ENCODE assay signal across 27 mouse cellular contexts in the genomic region with DNA sequence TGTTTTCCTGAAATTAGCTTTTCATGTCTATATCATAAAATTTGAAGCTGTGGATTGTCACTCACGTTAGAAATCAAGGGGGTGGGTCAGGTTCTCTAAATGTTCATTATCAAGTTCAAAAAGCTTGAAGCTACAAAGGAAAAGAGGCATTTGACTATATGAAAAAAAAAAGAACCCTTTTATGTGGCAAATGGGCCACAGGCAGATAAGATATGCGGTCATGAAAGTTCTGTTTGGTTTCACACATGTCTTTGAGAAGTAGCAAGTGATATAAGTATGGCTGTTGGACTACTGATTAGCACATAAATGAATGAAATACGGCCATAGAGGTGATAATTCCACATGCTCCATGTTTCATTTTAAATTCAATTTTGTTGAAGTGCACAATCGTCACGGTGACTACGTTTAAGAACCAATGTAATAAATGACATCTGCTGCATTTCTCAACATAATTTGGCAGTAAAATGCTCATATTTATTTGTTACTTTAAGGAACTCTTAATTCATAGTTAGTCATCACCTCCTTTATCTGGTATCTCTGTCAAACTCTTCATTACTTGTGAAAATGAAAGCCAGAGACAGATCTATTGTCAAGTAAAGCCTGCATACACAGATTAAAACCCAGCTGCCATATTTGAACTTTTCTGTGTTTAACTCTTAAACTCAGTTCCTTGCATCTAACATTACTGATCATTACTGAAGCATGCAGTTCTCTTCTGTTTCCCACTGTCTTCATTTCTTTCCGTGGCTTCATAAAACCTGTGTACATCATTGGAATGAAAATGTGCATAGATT. TPM values are rescaled to one million over a fixed set of nuclear protein-coding genes. Genes with fewer than 3 reads are reported as not detected.
A peak's percentile ranks its signal among the peaks of the same experiment; 100 is the strongest.
DNase-seq lines count a peak whose midpoint lies in the region; ATAC-seq and TF ChIP-seq lines count a peak whose summit lies in the region.
"Had no signal": no experiment of that assay in that cellular context is flagged by ENCODE, and none has a peak within 500 bp of the region (broad histone marks: within the 10 kb centered on the region; RNA-seq: fewer than 3 reads in every experiment).

No protein-coding gene starts in this region.

- peak; percentile 76 for TF ChIP-seq EP300 in liver, embryonic 14.5 days (IDR thresholded peaks at IDR 0.05; ENCODE audit: low read depth)

- no peak overlapping the region for H3K9ac ChIP-seq in liver, embryonic 14.5 days (replicated peaks)
- H3K9ac ChIP-seq: embryonic facial prominence, embryonic 13.5 days; forebrain, embryonic 13.5 days; forebrain, postnatal 0 days; heart, embryonic 15.5 days; hindbrain, embryonic 13.5 days had no signal

- H3K4me1 ChIP-seq in liver, embryonic 14.5 days (replicated peaks; ENCODE audit: control insufficient read depth in 2 of 2, insufficient read depth in 2 of 2, low read length in 1 of 2), result peaks cover 11 to 15% of the 10 kb centered on the region in 2 experiments
- H3K4me1 ChIP-seq: embryonic facial prominence, embryonic 13.5 days; forebrain, embryonic 13.5 days; heart, embryonic 15.5 days; hindbrain, embryonic 13.5 days had no signal

- no peaks in the 10 kb centered on the region for H3K9me3 ChIP-seq in liver, embryonic 14.5 days (ENCODE audit: control insufficient read depth, low read length)
- H3K9me3 ChIP-seq: embryonic facial prominence, embryonic 13.5 days; forebrain, embryonic 13.5 days; heart, embryonic 15.5 days; hindbrain, embryonic 13.5 days had no signal

- 33% methylated on average over 7 of the region's 7 CpGs for WGBS in liver, embryonic 14.5 days (ENCODE audit: insufficient replicate concordance)

- H3K27ac ChIP-seq in liver, embryonic 14.5 days, result peak overlapping the region; percentile 37
- H3K27ac ChIP-seq: embryonic facial prominence, embryonic 13.5 days; forebrain, embryonic 13.5 days; gastrocnemius, adult 2 months; heart, adult 2 months; heart, embryonic 15.5 days; hindbrain, embryonic 13.5 days; hindbrain, postnatal 0 days had no signal

- peak; percentile 85 for ATAC-seq in common myeloid progenitor, adult 5-6 weeks (replicated peaks; ENCODE audit: low read depth, poor library complexity, severe bottlenecking)
- peak; percentile 83 for ATAC-seq in liver, embryonic 14.5 days (ENCODE audit: insufficient read depth)
- peak; percentile 89 for ATAC-seq in megakaryocyte progenitor cell, adult 5-6 weeks (replicated peaks; ENCODE audit: poor library complexity)
- ATAC-seq: forebrain, embryonic 13.5 days; hindbrain, postnatal 0 days had no signal

- no peaks in the 10 kb centered on the region for H3K36me3 ChIP-seq in liver, embryonic 14.5 days (replicated peaks; ENCODE audit: control insufficient read depth, insufficient read depth, low read depth)
- H3K36me3 ChIP-seq: embryonic facial prominence, embryonic 13.5 days; heart, embryonic 15.5 days; hindbrain, embryonic 13.5 days had no signal

- H3K4me3 ChIP-seq in liver, embryonic 14.5 days (ENCODE audit: insufficient read depth in 1 of 2, low read depth in 2 of 2, low read length in 2 of 2), result no peak overlapping the region
- H3K4me3 ChIP-seq: embryonic facial prominence, embryonic 13.5 days; forebrain, embryonic 13.5 days; gastrocnemius, adult 2 months; heart, adult 2 months; heart, embryonic 15.5 days; hindbrain, embryonic 13.5 days had no signal

- peak overlapping the region; percentile 32 for H3K4me2 ChIP-seq in liver, embryonic 14.5 days (ENCODE audit: low read depth)
- H3K4me2 ChIP-seq: embryonic facial prominence, embryonic 13.5 days; forebrain, embryonic 13.5 days; heart, embryonic 11.5 days; heart, embryonic 15.5 days; hindbrain, embryonic 13.5 days had no signal

- no peaks in the 10 kb centered on the region for H3K27me3 ChIP-seq in liver, embryonic 14.5 days (ENCODE audit: control insufficient read depth, insufficient read depth, low read length)
- H3K27me3 ChIP-seq: embryonic facial prominence, embryonic 13.5 days; forebrain, embryonic 13.5 days; heart, embryonic 15.5 days; hindbrain, embryonic 13.5 days had no signal

- peak; percentile 1 for DNase-seq in heart, adult 11 months
- no peak for DNase-seq in heart, adult 18-20 months
- DNase-seq in liver, embryonic 14.5 days (ENCODE audit: low read depth in 3 of 3, low spot score in 3 of 3), result peak in 2 of 3 experiments; percentile 29 to 49
- DNase-seq in gastrocnemius, adult 18-20 months (ENCODE audit: low spot score), result no peak
- DNase-seq in lung, postnatal 4 days, result no peak
- no peak for DNase-seq in cerebellum, adult 9-11 months
- DNase-seq: adrenal gland, postnatal 14 days; B cell, adult 2 months; cerebellum, adult 18-20 months; cerebellum, postnatal 10 days; forebrain, postnatal 0 days; gastrocnemius, adult 2 months; gastrocnemius, postnatal 36 days; heart, adult 2 months; heart, postnatal 14 days had no signal

- TF ChIP-seq CTCF in liver, embryonic 14.5 days (IDR thresholded peaks at IDR 0.05; ENCODE audit: low read depth), result no peak

RNA-seq across cellular contexts. Expression of a gene that starts 18.1 kb away (rescaled TPM):
- total RNA-seq in heart, adult 18-20 months (2021), result 1 to 10 TPM; 2.5 to 4.4 TPM
- total RNA-seq in common myeloid progenitor, adult 5-6 weeks (2017), result 0.34 and 4.9 TPM in 2 replicates
- polyA plus RNA-seq in liver, embryonic 14.5 days (2012; rRNA removed), result 3.6 and 3.7 TPM in 2 replicates
- polyA plus RNA-seq in liver, embryonic 14.5 days (2014; fragmentation: Nextera tagmentation; extraction: Ambion mirVana), result 2.7 and 3.4 TPM in 2 replicates
- 0.44 and 3.3 TPM in 2 replicates for total RNA-seq in megakaryocyte progenitor cell, adult 5-6 weeks (2015)
- 1.7 and 2.7 TPM in 2 replicates for total RNA-seq in megakaryocyte progenitor cell, adult 5-6 weeks (2017)
- 1 to 10 TPM; 3.1 to 3.3 TPM for total RNA-seq in gastrocnemius, adult 18-20 months (2021)

RNA-seq across cellular contexts. Expression of a gene that starts 47.4 kb away (rescaled TPM):
- total RNA-seq in heart, adult 18-20 months (2021), result not detected
- total RNA-seq in common myeloid progenitor, adult 5-6 weeks (2017), result not detected in 2 replicates
- not detected in 2 replicates for polyA plus RNA-seq in liver, embryonic 14.5 days (2012; rRNA removed)
- not detected in 2 replicates for polyA plus RNA-seq in liver, embryonic 14.5 days (2014; fragmentation: Nextera tagmentation; extraction: Ambion mirVana)
- not detected in 2 replicates for total RNA-seq in megakaryocyte progenitor cell, adult 5-6 weeks (2015)
- total RNA-seq in megakaryocyte progenitor cell, adult 5-6 weeks (2017), result not detected in 2 replicates
- total RNA-seq in gastrocnemius, adult 18-20 months (2021), result under 1 TPM; 0.62 to 0.71 TPM
- total RNA-seq: adrenal gland, adult 18-20 months; adrenal gland, postnatal 14 days; forebrain, postnatal 0 days; gastrocnemius, postnatal 36 days; heart, adult 2 months; heart, postnatal 14 days; hematopoietic stem cell, adult 5-6 weeks; hindbrain, postnatal 0 days had no signal
- polyA plus RNA-seq: cortical plate, adult 2 months; embryonic facial prominence, embryonic 13.5 days; forebrain, embryonic 13.5 days; forebrain, postnatal 0 days; heart, adult 2 months; heart, embryonic 11.5 days; heart, embryonic 15.5 days; hindbrain, embryonic 13.5 days; intestine, embryonic 14.5 days had no signal

Comparison
In these comparisons a context has a peak if more than half of its experiments do, and no peak if none do; other contexts are left out.
1. DNase-seq: peak in heart, adult 11 months (single experiment) and liver, embryonic 14.5 days (2 of 3); none in heart, adult 18-20 months (0 of 2), gastrocnemius, adult 18-20 months (single experiment), lung, postnatal 4 days (0 of 2) and cerebellum, adult 9-11 months (single experiment).
2. Peak in every context shown above with its lines, with median percentiles within 50 percentile points of each other: ATAC-seq.